Mouse (Mus musculus) myocyte (in vitro differentiated cells): ENCODE results near the gene P2rx5.

Experiments used
- POLR2A ChIP-seq: IDR thresholded peaks from one replicate; pipeline ENCODE4 v1.6.1; 2011; ENCODE audit warnings: low read depth, mild to moderate bottlenecking, control low read depth, moderate library complexity; ENCODE audit not compliant: insufficient read length
- REST ChIP-seq: IDR thresholded peaks from one replicate; pipeline ENCODE4 v1.6.1; 2011; ENCODE audit warnings: mild to moderate bottlenecking, control low read depth, moderate library complexity; ENCODE audit not compliant: insufficient read depth, insufficient read length
- TCF12 ChIP-seq: IDR thresholded peaks from one replicate; pipeline ENCODE4 v1.6.1; 2011; ENCODE audit warnings: mild to moderate bottlenecking, control low read depth; ENCODE audit not compliant: poor library complexity, insufficient read depth, severe bottlenecking
- USF1 ChIP-seq: IDR thresholded peaks from one replicate; pipeline ENCODE4 v1.6.1; 2011; ENCODE audit warnings: low read depth, mild to moderate bottlenecking, control low read depth, moderate library complexity

DNA sequence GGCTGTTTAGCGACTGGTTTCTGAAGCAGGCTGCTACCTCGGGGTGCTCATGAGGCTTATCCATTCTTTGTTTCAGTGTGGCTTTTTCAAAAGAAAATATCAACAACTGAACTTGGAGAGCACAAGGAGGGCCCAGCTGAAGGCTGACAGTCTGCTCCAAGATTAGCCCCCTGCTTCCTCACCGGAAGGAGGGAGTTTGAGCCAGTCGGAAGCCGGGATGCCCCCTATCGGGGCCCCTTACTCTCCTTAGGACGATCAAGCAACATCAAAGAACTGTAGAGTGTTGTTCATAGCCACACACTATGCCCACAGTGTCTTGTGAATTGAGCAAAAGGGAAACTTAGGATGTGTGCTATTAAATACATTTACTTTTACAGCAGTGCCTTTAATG is 13.3 kb upstream of the P2rx5 start:
- TF ChIP-seq POLR2A (no peak), USF1 (no peak), TCF12 (no peak), REST (no peak)
